Mouse (Mus musculus) forebrain, postnatal 0 days (tissue): ENCODE results near the gene B230118H07Rik. TPM values are rescaled to one million over a fixed set of nuclear protein-coding genes. Genes with fewer than 3 reads are reported as not detected.

Experiments
- ATAC-seq: fragments of 200-750 bp; cut with Nextera tagmentation; 2 replicates; pipeline ENCODE4 v1.8.0; 2017; ENCODE audit warnings: mild to moderate bottlenecking, moderate library complexity
- DNase-seq: peaks from one replicate; pipeline ENCODE4 v3.0.0-alpha.2; 2015
- H3K27ac ChIP-seq: fragments of 300-500 bp; sonication (generic); 2 replicates; pipeline ENCODE4 v1.5.1; 2014; ENCODE audit warnings: low read depth, mild to moderate bottlenecking, antibody characterized with exemption, low read length, moderate library complexity, mixed read lengths
- H3K27me3 ChIP-seq: fragments of 300-500 bp; sonication (generic); 2 replicates; pipeline ENCODE4 v1.6.1; 2014; ENCODE audit warnings: mild to moderate bottlenecking, low read length, mixed read lengths; ENCODE audit not compliant: insufficient read depth
- H3K36me3 ChIP-seq: fragments of 300-500 bp; sonication (generic); 2 replicates; pipeline ENCODE4 v1.6.1; 2014; ENCODE audit warnings: mild to moderate bottlenecking, moderate library complexity; ENCODE audit not compliant: insufficient read depth
- H3K4me1 ChIP-seq: fragments of 300-500 bp; sonication (generic); 2 replicates; pipeline ENCODE4 v1.6.1; 2014; ENCODE audit warnings: antibody characterized with exemption; ENCODE audit not compliant: insufficient read depth
- H3K4me2 ChIP-seq: fragments of 300-500 bp; sonication (generic); 2 replicates; pipeline ENCODE4 v1.6.1; 2014; ENCODE audit warnings: low read depth, mild to moderate bottlenecking, moderate library complexity
- H3K4me3 ChIP-seq: fragments of 300-500 bp; sonication (generic); 2 replicates; pipeline ENCODE4 v1.5.1; 2014; ENCODE audit warnings: low read depth, low read length, mixed read lengths
- H3K9ac ChIP-seq: fragments of 300-500 bp; sonication (generic); 2 replicates; pipeline ENCODE4 v1.6.1; 2014; ENCODE audit warnings: mild to moderate bottlenecking
- H3K9me3 ChIP-seq: fragments of 300-500 bp; sonication (generic); 2 replicates; pipeline ENCODE4 v1.6.1; 2016; ENCODE audit warnings: low read length
- CTCF ChIP-seq: sonication (generic); IDR thresholded peaks from 2 replicates; pipeline ENCODE4 v1.5.1; 2016; ENCODE audit warnings: antibody characterized with exemption, control low read depth, low read depth
- WGBS: fragments of 180-500 bp; shearing (Covaris S2); extraction: QIAGEN DNeasy Blood & Tissue Kit; methylation state at CpG from one replicate; pipeline ENCODE4 v1.1.7; 2014; 5-methylcytosine and 5-hydroxymethylcytosine counted together
- polyA plus RNA-seq: library from polyadenylated mRNA; unstranded; fragments of >200 nt; fragmentation: Nextera tagmentation; extraction: Ambion mirVana; gene quantifications from 2 replicates; pipeline ENCODE4 v1.2.1, GENCODE M21; 2015
- total RNA-seq: library from RNA; depleted of rRNA; stranded (reverse); fragments of >200 nt; gene quantifications from 2 replicates; pipeline ENCODE4 v1.2.3, GENCODE M21; 2014

Gene B230118H07Rik
- total and polyA plus RNA-seq, 2 experiments from 2014 or later, result 29.5 to 52.0 TPM

DNA sequence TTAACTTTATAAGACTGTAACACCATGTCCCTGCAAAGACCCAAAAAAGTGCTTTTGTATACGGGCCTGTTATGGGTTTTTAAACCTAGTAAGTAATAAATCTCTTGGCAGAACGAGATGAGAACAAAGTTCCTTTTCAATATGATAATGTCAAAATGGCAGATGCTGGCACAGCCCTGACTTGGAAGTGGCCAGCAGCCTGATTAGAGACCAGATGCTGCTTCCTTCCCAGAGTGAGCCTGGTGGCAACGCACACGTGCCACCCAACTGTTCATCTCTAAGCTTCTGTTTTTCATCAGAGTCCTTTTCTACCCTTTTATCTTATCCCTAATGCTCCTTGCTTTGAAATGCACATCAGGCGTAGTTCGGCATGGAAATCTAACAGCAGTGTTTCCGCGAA is 58.0 kb downstream of the B230118H07Rik start:
- ATAC-seq (no peak), DNase-seq (no peak)

DNA sequence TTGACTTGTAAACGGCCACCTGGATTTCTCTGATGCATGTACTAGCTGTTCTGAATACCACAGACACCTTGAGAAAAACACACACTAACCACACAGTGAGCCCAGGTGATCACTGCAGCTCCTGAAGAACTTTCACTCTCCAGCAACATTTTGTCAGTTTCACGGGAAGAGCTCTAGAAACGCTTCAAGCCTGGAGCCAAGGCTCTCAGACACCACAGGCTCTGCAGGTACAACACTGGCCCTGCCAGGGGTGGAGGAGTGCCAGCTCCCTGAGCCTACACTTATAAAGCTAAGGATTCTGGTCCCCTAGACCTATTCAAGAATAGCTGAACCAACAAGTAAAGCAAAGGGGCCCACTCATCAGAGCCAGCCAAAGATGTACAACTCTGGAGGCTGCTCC is 67.9 kb downstream of the B230118H07Rik start:
- DNase-seq, result no peak
- no peak for TF ChIP-seq CTCF
- 78% methylated on average over 3 of the region's 3 CpGs for WGBS

More for the DNA sequence above, 58.0 kb downstream of the B230118H07Rik start:
- Histone ChIP-seq H3K4me1 (no peaks in the 10 kb centered on the region), H3K9me3 (no peaks in the 10 kb centered on the region), H3K4me3 (no peak overlapping the region), H3K27me3 (no peaks in the 10 kb centered on the region; the same call in 1 of the 2 replicates), H3K4me2 (no peak overlapping the region), H3K9ac (no peak overlapping the region), H3K27ac (no peak overlapping the region), H3K36me3 (no peaks in the 10 kb centered on the region)
- TF ChIP-seq CTCF, result no peak
- WGBS, result 31% methylated on average over 8 of the region's 8 CpGs

DNA sequence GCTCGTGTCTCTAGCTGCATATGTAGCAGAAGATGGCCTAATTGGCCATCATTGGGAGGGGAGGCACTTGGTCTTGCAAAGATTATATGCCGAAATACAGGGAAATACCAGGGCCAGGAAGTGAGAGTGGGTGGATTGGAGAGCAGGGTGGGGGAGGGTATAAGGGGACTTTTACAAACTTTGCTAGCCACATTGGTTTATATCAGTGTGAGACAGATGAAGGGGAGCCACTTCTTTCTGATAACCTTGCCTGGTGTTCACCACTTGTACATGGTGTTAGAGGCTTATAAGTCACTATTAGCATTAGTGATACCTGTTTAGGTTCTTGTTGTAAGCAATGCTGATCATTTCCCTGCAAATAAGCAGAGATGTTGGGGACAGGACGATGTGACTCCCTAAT is 68.4 kb downstream of the B230118H07Rik start:
- no peak for DNase-seq

More for the DNA sequence above, 67.9 kb downstream of the B230118H07Rik start:
- H3K4me2 ChIP-seq, result no peak overlapping the region
- no peaks in the 10 kb centered on the region for H3K9me3 ChIP-seq
- no peaks in the 10 kb centered on the region for H3K4me1 ChIP-seq
- no peaks in the 10 kb centered on the region for H3K27me3 ChIP-seq
- ATAC-seq, result no peak
- H3K4me3 ChIP-seq, result no peak overlapping the region
- no peaks in the 10 kb centered on the region for H3K36me3 ChIP-seq
- H3K9ac ChIP-seq, result no peak overlapping the region
- H3K27ac ChIP-seq, result no peak overlapping the region

DNA sequence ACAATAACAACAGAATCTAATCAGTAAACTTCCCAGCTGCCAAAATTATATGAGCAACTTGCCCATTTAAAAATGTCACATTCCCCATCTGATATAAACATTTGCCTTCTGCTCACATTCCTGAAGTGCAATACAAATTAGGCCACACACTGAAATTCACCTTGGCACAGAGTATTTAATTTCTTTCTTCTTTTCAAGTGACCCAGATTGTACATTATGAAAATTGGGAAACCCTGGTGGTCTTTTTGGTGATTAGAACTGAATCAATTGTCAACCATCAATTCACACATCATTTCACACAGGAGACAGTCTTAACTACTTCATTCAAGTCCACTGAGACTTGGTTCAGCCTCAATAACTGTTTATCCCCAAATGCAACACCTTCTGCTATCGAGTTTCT is 68.9 kb downstream of the B230118H07Rik start:
- WGBS, result 20% methylated on average over 1 of the region's 1 CpGs
- no peaks in the 10 kb centered on the region for H3K36me3 ChIP-seq
- H3K9me3 ChIP-seq, result no peaks in the 10 kb centered on the region
- no peak overlapping the region for H3K9ac ChIP-seq
- TF ChIP-seq CTCF, result no peak
- H3K27ac ChIP-seq, result no peak overlapping the region
- H3K4me1 ChIP-seq, result no peaks in the 10 kb centered on the region
- peak; percentile 55 for ATAC-seq
- no peaks in the 10 kb centered on the region for H3K27me3 ChIP-seq
- DNase-seq, result peak; percentile 37
- no peak overlapping the region for H3K4me2 ChIP-seq
- H3K4me3 ChIP-seq, result no peak overlapping the region

More for the DNA sequence above, 68.4 kb downstream of the B230118H07Rik start:
- Histone ChIP-seq H3K4me3 (no peak overlapping the region), H3K4me1 (no peaks in the 10 kb centered on the region), H3K27me3 (no peaks in the 10 kb centered on the region), H3K9me3 (no peaks in the 10 kb centered on the region), H3K4me2 (no peak overlapping the region), H3K9ac (no peak overlapping the region), H3K36me3 (no peaks in the 10 kb centered on the region), H3K27ac (no peak overlapping the region)
- ATAC-seq, result no peak
- no peak for TF ChIP-seq CTCF
- WGBS, result 58% methylated on average over 3 of the region's 3 CpGs

DNA sequence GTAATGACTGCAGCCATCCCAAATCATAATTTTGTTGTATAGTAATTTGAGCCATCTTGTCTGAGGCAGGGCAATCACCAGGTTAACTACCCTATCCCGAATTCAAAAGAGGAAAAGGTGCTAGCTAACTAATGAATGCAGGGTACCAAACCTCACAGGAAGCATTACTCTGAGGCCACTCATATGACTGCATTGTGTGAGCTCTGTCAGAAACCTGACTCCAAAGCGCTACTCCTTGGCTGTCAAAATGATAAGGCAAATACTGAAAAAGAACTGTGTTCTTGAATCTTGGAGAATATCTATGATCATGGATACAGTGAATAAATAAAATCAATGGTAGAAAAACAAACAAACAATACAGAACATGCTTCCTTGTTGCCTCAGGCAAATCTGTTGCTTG is 69.3 kb downstream of the B230118H07Rik start:
- Histone ChIP-seq H3K27ac (no peak overlapping the region), H3K9me3 (no peaks in the 10 kb centered on the region), H3K9ac (no peak overlapping the region), H3K4me2 (no peak overlapping the region), H3K27me3 (no peaks in the 10 kb centered on the region), H3K4me1 (no peaks in the 10 kb centered on the region), H3K36me3 (no peaks in the 10 kb centered on the region), H3K4me3 (no peak overlapping the region)
- no peak for ATAC-seq
- no peak for DNase-seq
- WGBS, result 73% methylated on average over 2 of the region's 2 CpGs
- TF ChIP-seq CTCF, result no peak

DNA sequence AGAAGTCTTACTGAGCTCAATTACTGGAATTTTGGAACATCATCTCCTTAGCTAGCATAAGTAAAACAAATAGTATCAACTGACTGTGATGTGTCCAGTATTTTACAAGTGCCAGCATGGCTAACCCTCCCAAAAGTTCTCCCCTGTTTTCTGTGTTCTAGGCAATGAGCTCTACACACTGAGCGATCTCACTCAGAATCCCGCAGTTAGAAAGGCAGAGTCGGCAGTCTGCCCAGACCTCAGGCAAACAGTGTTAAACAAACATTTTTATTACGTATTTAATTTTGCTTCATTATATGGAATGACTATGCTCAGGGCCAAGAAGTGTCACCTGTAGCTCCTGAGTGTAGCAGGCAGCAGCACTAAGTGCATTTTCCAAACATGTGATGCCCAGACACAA is 72.1 kb downstream of the B230118H07Rik start:
- no peak overlapping the region for H3K4me2 ChIP-seq
- TF ChIP-seq CTCF, result no peak
- no peak overlapping the region for H3K27ac ChIP-seq
- WGBS, result 67% methylated on average over 4 of the region's 4 CpGs
- H3K27me3 ChIP-seq, result no peaks in the 10 kb centered on the region
- H3K36me3 ChIP-seq, result no peaks in the 10 kb centered on the region
- H3K4me3 ChIP-seq, result no peak overlapping the region
- H3K9ac ChIP-seq, result no peak overlapping the region
- H3K4me1 ChIP-seq, result no peaks in the 10 kb centered on the region
- H3K9me3 ChIP-seq, result no peaks in the 10 kb centered on the region
- ATAC-seq, result no peak
- DNase-seq, result no peak

DNA sequence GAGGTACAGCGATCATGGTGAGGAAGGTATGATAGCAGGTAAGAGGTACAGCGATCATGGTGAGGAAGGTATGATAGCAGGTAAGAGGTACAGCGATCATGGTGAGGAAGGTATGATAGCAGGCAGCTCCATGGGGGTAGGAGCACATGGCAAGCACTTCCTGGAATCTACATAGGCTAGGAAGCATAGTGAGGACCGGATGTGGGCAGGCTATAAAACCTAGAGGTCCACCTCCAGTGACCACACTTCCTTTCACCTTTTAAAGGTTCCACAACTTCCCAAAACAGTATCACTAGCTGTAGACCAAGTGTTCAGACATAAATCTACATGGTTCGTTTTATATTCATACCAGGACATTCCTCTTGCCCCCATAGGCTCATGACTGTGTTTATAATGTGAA is 80.1 kb downstream of the B230118H07Rik start:
- WGBS, result 89% methylated on average over 4 of the region's 5 CpGs
- DNase-seq (no peak), ATAC-seq (no peak)
- no peaks in the 10 kb centered on the region for H3K9me3 ChIP-seq
- TF ChIP-seq CTCF, result no peak
- no peak overlapping the region for H3K9ac ChIP-seq
- H3K4me2 ChIP-seq, result no peak overlapping the region
- H3K36me3 ChIP-seq, result no peaks in the 10 kb centered on the region
- no peak overlapping the region for H3K4me3 ChIP-seq
- H3K4me1 ChIP-seq, result no peaks in the 10 kb centered on the region
- no peak overlapping the region for H3K27ac ChIP-seq
- no peaks in the 10 kb centered on the region for H3K27me3 ChIP-seq

DNA sequence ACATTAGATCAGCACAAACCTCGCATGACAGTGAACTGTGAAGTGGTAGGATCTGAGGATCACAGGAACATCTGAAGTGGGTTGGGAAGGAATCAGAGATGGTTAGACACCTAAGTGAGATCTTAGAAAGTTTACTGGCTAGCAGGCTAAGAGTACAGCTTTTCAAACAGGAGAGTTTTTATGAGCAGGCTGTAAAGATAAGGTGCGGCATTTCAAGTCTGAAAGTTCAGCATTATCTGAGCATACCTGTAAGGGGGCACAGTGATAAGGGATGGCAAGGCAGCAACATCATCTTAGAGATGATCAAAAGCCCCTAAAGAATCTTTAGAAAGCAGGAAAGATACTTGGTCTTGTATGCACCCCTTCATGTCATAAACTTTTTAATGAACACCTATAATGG is 81.8 kb downstream of the B230118H07Rik start:
- Histone ChIP-seq H3K27me3 (no peaks in the 10 kb centered on the region), H3K9me3 (no peaks in the 10 kb centered on the region), H3K9ac (no peak overlapping the region), H3K4me3 (no peak overlapping the region), H3K36me3 (no peaks in the 10 kb centered on the region), H3K27ac (no peak overlapping the region), H3K4me2 (no peak overlapping the region), H3K4me1 (no peaks in the 10 kb centered on the region)
- ATAC-seq (no peak), DNase-seq (no peak)
- TF ChIP-seq CTCF, result no peak
- WGBS, result 88% methylated on average over 2 of the region's 2 CpGs
